ENCODE assay signal across 10 mouse cellular contexts in the genomic region with DNA sequence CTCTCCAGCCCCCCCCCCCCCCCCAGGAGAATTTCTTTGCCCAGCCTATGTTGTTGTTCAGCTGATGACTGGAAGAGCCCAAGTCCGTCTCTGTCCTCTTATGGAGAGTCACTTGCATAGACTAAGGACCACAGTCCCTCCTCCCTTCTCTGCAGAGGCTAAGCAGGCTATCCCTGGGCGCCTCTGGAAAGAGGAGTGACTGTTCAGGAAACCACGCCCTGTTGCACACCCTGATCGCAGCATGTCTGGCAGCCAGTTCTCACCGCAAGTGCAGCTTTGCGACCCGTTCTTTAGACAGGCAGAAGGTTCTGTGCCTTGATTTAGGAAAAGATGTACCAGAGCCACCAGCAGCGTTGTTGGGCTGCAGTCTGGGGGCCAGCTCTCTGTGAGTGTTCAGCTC. TPM values are rescaled to one million over a fixed set of nuclear protein-coding genes. Genes with fewer than 3 reads are reported as not detected.
A peak's percentile ranks its signal among the peaks of the same experiment; 100 is the strongest.
DNase-seq lines count a peak whose midpoint lies in the region; ATAC-seq and TF ChIP-seq lines count a peak whose summit lies in the region.
"Had no signal": no experiment of that assay in that cellular context is flagged by ENCODE, and none has a peak within 500 bp of the region (broad histone marks: within the 10 kb centered on the region; RNA-seq: fewer than 3 reads in every experiment).

No protein-coding gene starts in this region.

- no peak for TF ChIP-seq CTCF in stomach, postnatal 0 days (IDR thresholded peaks at IDR 0.05; ENCODE audit: low read depth)

- peaks cover 97% of the 10 kb centered on the region for H3K36me3 ChIP-seq in liver, embryonic 12.5 days
- H3K36me3 ChIP-seq in stomach, postnatal 0 days (ENCODE audit: control insufficient read depth, insufficient read depth, low read length) = peaks cover 25% of the 10 kb centered on the region

- H3K4me3 ChIP-seq in liver, embryonic 12.5 days = no peak overlapping the region
- H3K4me3 ChIP-seq in stomach, postnatal 0 days (ENCODE audit: low read depth, low read length) = no peak overlapping the region
- H3K4me3 ChIP-seq: lung, embryonic 15.5 days had no signal

- peak; percentile 19 for DNase-seq in thymus, postnatal 14 days
- DNase-seq in thymus, postnatal 10 days (ENCODE audit: low spot score in 2 of 2) = no peak
- peak; percentile 59 for DNase-seq in c-Kit-positive CD71-positive TER-119-positive erythroid progenitor cells, embryonic 14.5 days (ENCODE audit: low spot score)
- peak; percentile 44 for DNase-seq in stomach, postnatal 0 days (ENCODE audit: low spot score)
- no peak for DNase-seq in frontal cortex, adult 2 months (ENCODE audit: extremely low spot score in 1 of 2, low spot score in 1 of 2)
- DNase-seq in kidney, adult 11 months = no peak
- DNase-seq: gastrocnemius, postnatal 25 days; right cerebral cortex, adult 18-20 months had no signal

- H3K4me2 ChIP-seq in liver, embryonic 12.5 days = peak overlapping the region; percentile 53
- no peak overlapping the region for H3K4me2 ChIP-seq in stomach, postnatal 0 days (replicated peaks; ENCODE audit: low read depth)
- H3K4me2 ChIP-seq: lung, embryonic 15.5 days had no signal

- H3K4me1 ChIP-seq in liver, embryonic 12.5 days = peaks cover 40% of the 10 kb centered on the region
- no peaks in the 10 kb centered on the region for H3K4me1 ChIP-seq in stomach, postnatal 0 days (replicated peaks; ENCODE audit: control insufficient read depth, insufficient read depth)
- H3K4me1 ChIP-seq: lung, embryonic 15.5 days had no signal

- peak overlapping the region; percentile 28 for H3K9ac ChIP-seq in liver, embryonic 12.5 days
- H3K9ac ChIP-seq in stomach, postnatal 0 days (ENCODE audit: low read length) = no peak overlapping the region
- H3K9ac ChIP-seq: lung, embryonic 15.5 days had no signal

- ATAC-seq in liver, embryonic 12.5 days = peak; percentile 85
- ATAC-seq in stomach, postnatal 0 days (ENCODE audit: low FRiP score, low TSS enrichment) = 0 out of 2 replicates have a peak, but pooled peaks have one; percentile 54

- WGBS in liver, embryonic 12.5 days (ENCODE audit: insufficient replicate concordance) = 18% methylated on average over 8 of the region's 8 CpGs
- 58% methylated on average over 8 of the region's 8 CpGs for WGBS in stomach, postnatal 0 days

- no peak for TF ChIP-seq EP300 in stomach, postnatal 0 days (optimal IDR thresholded peaks at IDR 0.05)

- peak overlapping the region; percentile 63 for H3K27ac ChIP-seq in liver, embryonic 12.5 days
- H3K27ac ChIP-seq in stomach, postnatal 0 days (replicated peaks) = no peak overlapping the region
- H3K27ac ChIP-seq: lung, embryonic 15.5 days had no signal

- H3K27me3 ChIP-seq in liver, embryonic 12.5 days (replicated peaks) = no peaks in the 10 kb centered on the region
- H3K27me3 ChIP-seq in stomach, postnatal 0 days (ENCODE audit: control insufficient read depth, insufficient read depth, low read length) = no peaks in the 10 kb centered on the region
- H3K27me3 ChIP-seq: lung, embryonic 15.5 days had no signal

- no peaks in the 10 kb centered on the region for H3K9me3 ChIP-seq in liver, embryonic 12.5 days (replicated peaks)
- no peaks in the 10 kb centered on the region for H3K9me3 ChIP-seq in stomach, postnatal 0 days (ENCODE audit: control insufficient read depth, low read length)
- H3K9me3 ChIP-seq: lung, embryonic 15.5 days had no signal

RNA-seq across cellular contexts. Expression of a gene that starts 22.5 kb away (rescaled TPM):
- 104 and 106 TPM in 2 replicates for polyA plus RNA-seq in liver, embryonic 12.5 days (2016; fragmentation: Nextera tagmentation; extraction: Ambion mirVana)
- polyA plus RNA-seq in stomach, postnatal 0 days (2015; fragmentation: Nextera tagmentation; extraction: Ambion mirVana) = 48.7 and 56.4 TPM in 2 replicates
- polyA plus RNA-seq in frontal cortex, adult 2 months (2012; rRNA removed) = 72.7 and 82.6 TPM in 2 replicates

RNA-seq across cellular contexts. Expression of a gene that starts 23.2 kb away (rescaled TPM):
- polyA plus RNA-seq in liver, embryonic 12.5 days (2016; fragmentation: Nextera tagmentation; extraction: Ambion mirVana) = 1.6 and 1.7 TPM in 2 replicates
- 1.1 TPM in 2 replicates for polyA plus RNA-seq in stomach, postnatal 0 days (2015; fragmentation: Nextera tagmentation; extraction: Ambion mirVana)
- polyA plus RNA-seq in frontal cortex, adult 2 months (2012; rRNA removed) = 2.7 and 3.3 TPM in 2 replicates

RNA-seq across cellular contexts. Expression of a gene that starts 23.3 kb away (rescaled TPM):
- 54.3 and 60.4 TPM in 2 replicates for polyA plus RNA-seq in liver, embryonic 12.5 days (2016; fragmentation: Nextera tagmentation; extraction: Ambion mirVana)
- 32.6 and 34.4 TPM in 2 replicates for polyA plus RNA-seq in stomach, postnatal 0 days (2015; fragmentation: Nextera tagmentation; extraction: Ambion mirVana)
- polyA plus RNA-seq in frontal cortex, adult 2 months (2012; rRNA removed) = 61.7 and 62.8 TPM in 2 replicates

Comparison
In these comparisons a context has a peak if more than half of its experiments do, and no peak if none do; other contexts are left out.
1. DNase-seq: peak in thymus, postnatal 14 days (single experiment), c-Kit-positive CD71-positive TER-119-positive erythroid progenitor cells, embryonic 14.5 days (single experiment) and stomach, postnatal 0 days (single experiment); none in thymus, postnatal 10 days (0 of 2), frontal cortex, adult 2 months (0 of 2) and kidney, adult 11 months (single experiment).